Mouse (Mus musculus) CH12.LX (cell line): ENCODE measurements at regions not wholly inside any gene's neighbourhood (a gene's known extent, or its start where the extent isn't known, plus 50 kb on each side); places are given as distances from the start of the nearest gene placed in this dataset.

Experiments used
- DNase-seq: peaks from one replicate; pipeline ENCODE4 v3.0.0-alpha.2; 2013; ENCODE audit errors: extremely low read depth
- H3K27ac ChIP-seq: 2 replicates; pipeline ENCODE4 v1.5.1; 2012; ENCODE audit warnings: low read depth, mild to moderate bottlenecking, control low read depth, moderate library complexity; ENCODE audit not compliant: insufficient read depth
- H3K27me3 ChIP-seq: replicated peaks from 2 replicates; pipeline ENCODE3; 2012; ENCODE audit warnings: inconsistent platforms
- H3K36me3 ChIP-seq, 2 experiments: replicated peaks in 1 of 2; 2 replicates each; pipeline versions ENCODE3 to v1.6.1; 2012; ENCODE audit warnings: inconsistent platforms in 1 of 2, low read length in 1 of 2, mild to moderate bottlenecking in 1 of 2, mixed read lengths in 1 of 2, moderate library complexity in 1 of 2; ENCODE audit not compliant: control insufficient read depth in 1 of 2, insufficient read depth in 1 of 2
- H3K4me1 ChIP-seq, 2 experiments: 2 replicates each; pipeline ENCODE4 v1.6.1; 2012; ENCODE audit warnings: inconsistent platforms in 1 of 2, moderate library complexity in 1 of 2; ENCODE audit not compliant: insufficient read depth in 2 of 2, control insufficient read depth in 1 of 2
- H3K4me2 ChIP-seq: 2 replicates; pipeline ENCODE4 v1.6.1; 2012; ENCODE audit warnings: low read depth, mild to moderate bottlenecking, control low read depth; ENCODE audit not compliant: poor library complexity, insufficient read depth, severe bottlenecking
- H3K4me3 ChIP-seq, 3 experiments: fragments of 150-350 bp in 1 of 3; sonication (generic) in 1 of 3; replicated peaks in 1 of 3; 2 replicates each; pipeline versions ENCODE3 to v1.5.1; 2011 to 2012; ENCODE audit warnings: low read depth in 2 of 3, low read length in 2 of 3, mild to moderate bottlenecking in 2 of 3, moderate library complexity in 2 of 3, control low read depth in 1 of 3, improper control_type of control experiment in 1 of 3, inconsistent platforms in 1 of 3, mixed read lengths in 1 of 3; ENCODE audit not compliant: poor library complexity in 1 of 3
- H3K79me2 ChIP-seq: replicated peaks from 2 replicates; pipeline ENCODE4 v1.6.1; 2012; ENCODE audit warnings: mild to moderate bottlenecking, moderate library complexity; ENCODE audit not compliant: control insufficient read depth, poor library complexity, insufficient read depth, severe bottlenecking; ENCODE audit errors: extremely low read depth
- H3K9ac ChIP-seq: 2 replicates; pipeline ENCODE4 v1.6.1; 2012; ENCODE audit warnings: low read depth, mild to moderate bottlenecking, control low read depth, moderate library complexity; ENCODE audit not compliant: insufficient read depth
- H3K9me3 ChIP-seq: replicated peaks from 2 replicates; pipeline ENCODE3; 2012; ENCODE audit warnings: low read length, inconsistent platforms, mixed read lengths
- BHLHE40 ChIP-seq: IDR thresholded peaks from 2 replicates; pipeline ENCODE4 v1.6.1; 2011; ENCODE audit warnings: mild to moderate bottlenecking, low read depth, low read length, improper control_type of control experiment
- CHD1 ChIP-seq: IDR thresholded peaks from 2 replicates; pipeline ENCODE4 v1.6.1; 2012; ENCODE audit warnings: low read depth, low read length, improper control_type of control experiment, inconsistent platforms
- CHD2 ChIP-seq: IDR thresholded peaks from 2 replicates; pipeline ENCODE4 v1.6.1; 2011; ENCODE audit warnings: low read length, improper control_type of control experiment
- EP300 ChIP-seq: IDR thresholded peaks from 2 replicates; pipeline ENCODE4 v1.6.1; 2011; ENCODE audit warnings: low read length, improper control_type of control experiment
- ETS1 ChIP-seq: conservative IDR thresholded peaks from 2 replicates; pipeline ENCODE4 v1.6.1; 2012; ENCODE audit warnings: low read depth, mild to moderate bottlenecking, inconsistent platforms, low read length, improper control_type of control experiment, moderate library complexity
- GABPA ChIP-seq: IDR thresholded peaks from 2 replicates; pipeline ENCODE4 v1.6.1; 2012; ENCODE audit warnings: low read depth, low read length, improper control_type of control experiment, inconsistent platforms; ENCODE audit not compliant: insufficient replicate concordance
- HCFC1 ChIP-seq: IDR thresholded peaks from 2 replicates; pipeline ENCODE4 v1.6.1; 2012; ENCODE audit warnings: low read depth, mild to moderate bottlenecking, inconsistent platforms, low read length, improper control_type of control experiment
- JUND ChIP-seq: conservative IDR thresholded peaks from 2 replicates; pipeline ENCODE4 v1.6.1; 2011; ENCODE audit warnings: low read depth, low read length, improper control_type of control experiment
- MAX ChIP-seq: IDR thresholded peaks from 2 replicates; pipeline ENCODE4 v1.6.1; 2011; ENCODE audit warnings: low read length, improper control_type of control experiment
- MAZ ChIP-seq: IDR thresholded peaks from 2 replicates; pipeline ENCODE4 v1.6.1; 2012; ENCODE audit warnings: low read depth, mild to moderate bottlenecking, inconsistent platforms, low read length, improper control_type of control experiment, moderate library complexity
- MEF2A ChIP-seq: IDR thresholded peaks from 2 replicates; pipeline ENCODE4 v1.6.1; 2014; ENCODE audit warnings: low read depth, mild to moderate bottlenecking, inconsistent platforms, low read length, improper control_type of control experiment, borderline replicate concordance
- MXI1 ChIP-seq: IDR thresholded peaks from 2 replicates; pipeline ENCODE4 v1.6.1; 2011; ENCODE audit warnings: mild to moderate bottlenecking, low read depth, low read length, improper control_type of control experiment
- MYC ChIP-seq: IDR thresholded peaks from 2 replicates; pipeline ENCODE4 v1.6.1; 2011; ENCODE audit warnings: low read depth, mild to moderate bottlenecking, improper control_type of control experiment, low read length
- NELFE ChIP-seq: IDR thresholded peaks from 2 replicates; pipeline ENCODE4 v1.6.1; 2011; ENCODE audit warnings: low read depth, low read length, improper control_type of control experiment
- NRF1 ChIP-seq: IDR thresholded peaks from 2 replicates; pipeline ENCODE4 v1.6.1; 2014; ENCODE audit warnings: low read depth, mild to moderate bottlenecking, inconsistent platforms, low read length, improper control_type of control experiment, moderate library complexity
- PAX5 ChIP-seq: IDR thresholded peaks from 2 replicates; pipeline ENCODE4 v1.6.1; 2012; ENCODE audit warnings: low read length, inconsistent platforms, mixed read lengths
- POLR2A ChIP-seq: IDR thresholded peaks from 2 replicates; pipeline ENCODE4 v1.6.1; 2011; ENCODE audit warnings: low read depth, mild to moderate bottlenecking, improper control_type of control experiment, low read length
- POLR2AphosphoS2 ChIP-seq: IDR thresholded peaks from 2 replicates; pipeline ENCODE4 v1.6.1; 2011; ENCODE audit warnings: low read depth, low read length, improper control_type of control experiment
- RAD21 ChIP-seq: IDR thresholded peaks from 2 replicates; pipeline ENCODE4 v1.6.1; 2011; ENCODE audit warnings: low read depth, mild to moderate bottlenecking, low read length, improper control_type of control experiment, moderate library complexity
- RCOR1 ChIP-seq: conservative IDR thresholded peaks from 2 replicates; pipeline ENCODE4 v1.6.1; 2012; ENCODE audit warnings: low read depth, mild to moderate bottlenecking, inconsistent platforms, low read length, improper control_type of control experiment
- TBP ChIP-seq: conservative IDR thresholded peaks from 2 replicates; pipeline ENCODE4 v1.6.1; 2011; ENCODE audit warnings: low read depth, low read length, improper control_type of control experiment
- UBTF ChIP-seq: IDR thresholded peaks from 2 replicates; pipeline ENCODE4 v1.6.1; 2012; ENCODE audit warnings: low read depth, mild to moderate bottlenecking, inconsistent platforms, low read length, improper control_type of control experiment, moderate library complexity
- ZC3H11A ChIP-seq: IDR thresholded peaks from 2 replicates; pipeline ENCODE4 v1.6.1; 2012; ENCODE audit warnings: low read depth, mild to moderate bottlenecking, inconsistent platforms, low read length, improper control_type of control experiment
- ZKSCAN1 ChIP-seq: IDR thresholded peaks from 2 replicates; pipeline ENCODE4 v1.6.1; 2012; ENCODE audit warnings: low read depth, inconsistent platforms, low read length, improper control_type of control experiment, borderline replicate concordance
- ZMIZ1 ChIP-seq: IDR thresholded peaks from 2 replicates; pipeline ENCODE4 v1.6.1; 2012; ENCODE audit warnings: low read depth, mild to moderate bottlenecking, inconsistent platforms, low read length, improper control_type of control experiment
- dilution Hi-C: fragments of 300-500 bp; cut with MboI; formaldehyde crosslinking; loops from 2 replicates; pipeline ENCODE4 v1.14.3; 2020; ENCODE audit warnings: low sequenced_read_pairs; ENCODE audit not compliant: extremely low pct_unique_long_range_greater_than_20kb, extremely low pct_ligation_motif_present
- in situ Hi-C: fragments of 300-500 bp; cut with MboI; formaldehyde crosslinking; loops from 3 replicates; pipeline ENCODE4 v1.14.3; 2019; ENCODE audit warnings: low sequenced_read_pairs, low pct_ligation_motif_present, low pct_unique_long_range_greater_than_20kb, mixed read lengths

- Histone ChIP-seq H3K4me3 (no peak overlapping the region), H3K36me3 (no peaks in the 10 kb centered on the region), H3K9me3 (no peaks in the 10 kb centered on the region), H3K27ac (no peak overlapping the region), H3K27me3 (peaks cover 88% of the 10 kb centered on the region), H3K79me2 (no peaks in the 10 kb centered on the region), H3K4me2 (no peak overlapping the region), H3K9ac (no peak overlapping the region), H3K4me1 (no peaks in the 10 kb centered on the region)
- dilution Hi-C loops: no loop called here
- TF ChIP-seq POLR2AphosphoS2: no peak
- no peak for TF ChIP-seq TBP
- TF ChIP-seq BHLHE40: no peak
- no peak for TF ChIP-seq EP300
- no peak for TF ChIP-seq MAX
- TF ChIP-seq HCFC1: no peak
- no peak for TF ChIP-seq ZC3H11A
- no peak for TF ChIP-seq MEF2A
- no peak for TF ChIP-seq CHD2
- TF ChIP-seq MYC: no peak
- TF ChIP-seq UBTF: no peak
- TF ChIP-seq ZMIZ1: no peak
- no peak for DNase-seq
- in situ Hi-C loops: no loop called here
Observed at GRCm38 (mm10) chr2:174199961-174200862, 83.9 kb upstream of the Gnas start.

GRCm38 (mm10) chr2:174203412-174203811 lies 80.7 kb upstream of the Gnas start:
- no peak overlapping the region for H3K9ac ChIP-seq
- H3K4me2 ChIP-seq: no peak overlapping the region
- dilution Hi-C loops: no loop called here
- H3K79me2 ChIP-seq: no peaks in the 10 kb centered on the region
- no peak overlapping the region for H3K27ac ChIP-seq
- no peak for TF ChIP-seq MAZ
- no peak for TF ChIP-seq RCOR1
- no peak for TF ChIP-seq POLR2A
- TF ChIP-seq MEF2A: no peak
- TF ChIP-seq JUND: no peak
- TF ChIP-seq ZKSCAN1: no peak
- TF ChIP-seq PAX5: no peak
- no peak for TF ChIP-seq NELFE
- TF ChIP-seq GABPA: no peak
- no peak for TF ChIP-seq TBP
- no peak for TF ChIP-seq CHD1
- TF ChIP-seq ZC3H11A: no peak
- TF ChIP-seq ETS1: no peak
- TF ChIP-seq NRF1: no peak
- TF ChIP-seq MXI1: no peak
- TF ChIP-seq RAD21: no peak
- no peak for TF ChIP-seq EP300
- TF ChIP-seq, all 38 proteins: peak for 0
- in situ Hi-C loops: no loop called here
- no peaks in the 10 kb centered on the region for H3K9me3 ChIP-seq
- no peak overlapping the region for H3K4me3 ChIP-seq
- DNase-seq: no peak
- no peaks in the 10 kb centered on the region for H3K4me1 ChIP-seq
- H3K27me3 ChIP-seq: peaks cover 88% of the 10 kb centered on the region
- H3K36me3 ChIP-seq: no peaks in the 10 kb centered on the region
